Mouse (Mus musculus): Measurements from ENCODE around the gene 2010109A12Rik. TPM values are rescaled to one million over a fixed set of nuclear protein-coding genes. Genes with fewer than 3 reads are reported as not detected.

2010109A12Rik gene
- polyA plus RNA-seq, 1 experiment from 2014 or later, result 1.2 TPM

GRCm38 (mm10) chr5:93218375-93218774 lies 12.1 kb downstream of the 2010109A12Rik start:
- Histone ChIP-seq H3K36me3 (ENCODE audit: control insufficient read depth, insufficient read depth, low read length) (no peaks in the 10 kb centered on the region), H3K4me2 (ENCODE audit: low read length) (no peak overlapping the region), H3K27me3 (ENCODE audit: control insufficient read depth, insufficient read depth, low read depth, low read length) (no peaks in the 10 kb centered on the region), H3K9me3 (replicated peaks; ENCODE audit: control insufficient read depth, low read length, poor library complexity, severe bottlenecking) (no peaks in the 10 kb centered on the region), H3K9ac (ENCODE audit: low read depth, low read length) (no peak overlapping the region), H3K27ac (ENCODE audit: low read length) (no peak overlapping the region), H3K4me1 (ENCODE audit: control insufficient read depth, insufficient read depth, low read length) (no peaks in the 10 kb centered on the region), H3K4me3 (ENCODE audit: low read depth, low read length) (no peak overlapping the region)
- no peak for ATAC-seq
- WGBS, result 94% methylated on average over 3 of the region's 3 CpGs

- Histone ChIP-seq H3K9me3 (replicated peaks; ENCODE audit: control insufficient read depth, low read length, poor library complexity, severe bottlenecking) (no peaks in the 10 kb centered on the region), H3K36me3 (ENCODE audit: control insufficient read depth, insufficient read depth, low read length) (no peaks in the 10 kb centered on the region), H3K4me1 (ENCODE audit: control insufficient read depth, insufficient read depth, low read length) (no peaks in the 10 kb centered on the region), H3K27me3 (ENCODE audit: control insufficient read depth, insufficient read depth, low read depth, low read length) (no peaks in the 10 kb centered on the region), H3K27ac (ENCODE audit: low read length) (no peak overlapping the region), H3K9ac (ENCODE audit: low read depth, low read length) (no peak overlapping the region), H3K4me3 (ENCODE audit: low read depth, low read length) (no peak overlapping the region), H3K4me2 (ENCODE audit: low read length) (no peak overlapping the region)
- ATAC-seq, result no peak
- 77% methylated on average over 3 of the region's 3 CpGs for WGBS
Observed at GRCm38 (mm10) chr5:93221661-93222060, 15.3 kb downstream of the 2010109A12Rik start.

- Histone ChIP-seq H3K27ac (ENCODE audit: low read length) (no peak overlapping the region), H3K4me3 (ENCODE audit: low read depth, low read length) (no peak overlapping the region), H3K36me3 (ENCODE audit: control insufficient read depth, insufficient read depth, low read length) (no peaks in the 10 kb centered on the region), H3K4me2 (ENCODE audit: low read length) (no peak overlapping the region), H3K9ac (ENCODE audit: low read depth, low read length) (no peak overlapping the region), H3K4me1 (ENCODE audit: control insufficient read depth, insufficient read depth, low read length) (no peaks in the 10 kb centered on the region), H3K9me3 (replicated peaks; ENCODE audit: control insufficient read depth, low read length, poor library complexity, severe bottlenecking) (no peaks in the 10 kb centered on the region), H3K27me3 (ENCODE audit: control insufficient read depth, insufficient read depth, low read depth, low read length) (no peaks in the 10 kb centered on the region)
- WGBS, result 84% methylated on average over 2 of the region's 2 CpGs
- no peak for ATAC-seq
Observed at GRCm38 (mm10) chr5:93224549-93224948, 18.2 kb downstream of the 2010109A12Rik start.

- no peak overlapping the region for H3K9ac ChIP-seq (ENCODE audit: low read depth, low read length)
- H3K4me3 ChIP-seq (ENCODE audit: low read depth, low read length), result no peak overlapping the region
- 81% methylated on average over 3 of the region's 3 CpGs for WGBS
- no peak overlapping the region for H3K27ac ChIP-seq (ENCODE audit: low read length)
- H3K36me3 ChIP-seq (ENCODE audit: control insufficient read depth, insufficient read depth, low read length), result no peaks in the 10 kb centered on the region
- no peaks in the 10 kb centered on the region for H3K4me1 ChIP-seq (ENCODE audit: control insufficient read depth, insufficient read depth, low read length)
- no peak for ATAC-seq
- no peaks in the 10 kb centered on the region for H3K27me3 ChIP-seq (ENCODE audit: control insufficient read depth, insufficient read depth, low read depth, low read length)
- no peak overlapping the region for H3K4me2 ChIP-seq (ENCODE audit: low read length)
- H3K9me3 ChIP-seq (replicated peaks; ENCODE audit: control insufficient read depth, low read length, poor library complexity, severe bottlenecking), result no peaks in the 10 kb centered on the region
Observed at GRCm38 (mm10) chr5:93227157-93227556, 20.8 kb downstream of the 2010109A12Rik start.

GRCm38 (mm10) chr5:93229527-93229926 lies 23.2 kb downstream of the 2010109A12Rik start:
- no peaks in the 10 kb centered on the region for H3K27me3 ChIP-seq (ENCODE audit: control insufficient read depth, insufficient read depth, low read depth, low read length)
- no peaks in the 10 kb centered on the region for H3K36me3 ChIP-seq (ENCODE audit: control insufficient read depth, insufficient read depth, low read length)
- H3K9ac ChIP-seq (ENCODE audit: low read depth, low read length), result no peak overlapping the region
- ATAC-seq, result no peak
- H3K4me2 ChIP-seq (ENCODE audit: low read length), result no peak overlapping the region
- H3K4me1 ChIP-seq (ENCODE audit: control insufficient read depth, insufficient read depth, low read length), result no peaks in the 10 kb centered on the region
- no peaks in the 10 kb centered on the region for H3K9me3 ChIP-seq (replicated peaks; ENCODE audit: control insufficient read depth, low read length, poor library complexity, severe bottlenecking)
- no peak overlapping the region for H3K4me3 ChIP-seq (ENCODE audit: low read depth, low read length)
- H3K27ac ChIP-seq (ENCODE audit: low read length), result no peak overlapping the region
- WGBS, result 82% methylated on average over 2 of the region's 2 CpGs

GRCm38 (mm10) chr5:93231721-93232120 lies 25.4 kb downstream of the 2010109A12Rik start:
- Histone ChIP-seq H3K36me3 (ENCODE audit: control insufficient read depth, insufficient read depth, low read length) (no peaks in the 10 kb centered on the region), H3K4me2 (ENCODE audit: low read length) (no peak overlapping the region), H3K4me3 (ENCODE audit: low read depth, low read length) (no peak overlapping the region), H3K27me3 (ENCODE audit: control insufficient read depth, insufficient read depth, low read depth, low read length) (no peaks in the 10 kb centered on the region), H3K9me3 (replicated peaks; ENCODE audit: control insufficient read depth, low read length, poor library complexity, severe bottlenecking) (no peaks in the 10 kb centered on the region), H3K27ac (ENCODE audit: low read length) (no peak overlapping the region), H3K4me1 (ENCODE audit: control insufficient read depth, insufficient read depth, low read length) (no peaks in the 10 kb centered on the region), H3K9ac (ENCODE audit: low read depth, low read length) (no peak overlapping the region)
- 68% methylated on average over 3 of the region's 3 CpGs for WGBS
- no peak for ATAC-seq

- H3K4me2 ChIP-seq (ENCODE audit: low read length), result no peak overlapping the region
- H3K4me1 ChIP-seq (ENCODE audit: control insufficient read depth, insufficient read depth, low read length), result no peaks in the 10 kb centered on the region
- no peak overlapping the region for H3K27ac ChIP-seq (ENCODE audit: low read length)
- 95% methylated on average over 2 of the region's 2 CpGs for WGBS
- H3K27me3 ChIP-seq (ENCODE audit: control insufficient read depth, insufficient read depth, low read depth, low read length), result no peaks in the 10 kb centered on the region
- H3K9ac ChIP-seq (ENCODE audit: low read depth, low read length), result no peak overlapping the region
- H3K4me3 ChIP-seq (ENCODE audit: low read depth, low read length), result no peak overlapping the region
- H3K36me3 ChIP-seq (ENCODE audit: control insufficient read depth, insufficient read depth, low read length), result no peaks in the 10 kb centered on the region
- no peaks in the 10 kb centered on the region for H3K9me3 ChIP-seq (replicated peaks; ENCODE audit: control insufficient read depth, low read length, poor library complexity, severe bottlenecking)
- ATAC-seq, result no peak
Observed at GRCm38 (mm10) chr5:93232838-93233237, 26.5 kb downstream of the 2010109A12Rik start.

- Histone ChIP-seq H3K27me3 (ENCODE audit: control insufficient read depth, insufficient read depth, low read depth, low read length) (no peaks in the 10 kb centered on the region), H3K36me3 (ENCODE audit: control insufficient read depth, insufficient read depth, low read length) (no peaks in the 10 kb centered on the region), H3K9ac (ENCODE audit: low read depth, low read length) (no peak overlapping the region), H3K4me1 (ENCODE audit: control insufficient read depth, insufficient read depth, low read length) (no peaks in the 10 kb centered on the region), H3K9me3 (replicated peaks; ENCODE audit: control insufficient read depth, low read length, poor library complexity, severe bottlenecking) (no peaks in the 10 kb centered on the region), H3K4me3 (ENCODE audit: low read depth, low read length) (no peak overlapping the region), H3K4me2 (ENCODE audit: low read length) (no peak overlapping the region), H3K27ac (ENCODE audit: low read length) (no peak overlapping the region)
- no peak for ATAC-seq
- 61% methylated on average over 4 of the region's 4 CpGs for WGBS
Observed at GRCm38 (mm10) chr5:93234130-93234529, 27.8 kb downstream of the 2010109A12Rik start.

GRCm38 (mm10) chr5:93234605-93235004 lies 28.3 kb downstream of the 2010109A12Rik start:
- Histone ChIP-seq H3K4me3 (ENCODE audit: low read depth, low read length) (no peak overlapping the region), H3K4me2 (ENCODE audit: low read length) (no peak overlapping the region), H3K4me1 (ENCODE audit: control insufficient read depth, insufficient read depth, low read length) (no peaks in the 10 kb centered on the region), H3K9ac (ENCODE audit: low read depth, low read length) (no peak overlapping the region), H3K27ac (ENCODE audit: low read length) (no peak overlapping the region), H3K36me3 (ENCODE audit: control insufficient read depth, insufficient read depth, low read length) (no peaks in the 10 kb centered on the region), H3K9me3 (replicated peaks; ENCODE audit: control insufficient read depth, low read length, poor library complexity, severe bottlenecking) (no peaks in the 10 kb centered on the region), H3K27me3 (ENCODE audit: control insufficient read depth, insufficient read depth, low read depth, low read length) (no peaks in the 10 kb centered on the region)
- WGBS, result 85% methylated on average over 2 of the region's 2 CpGs
- ATAC-seq, result no peak

- no peak for ATAC-seq
- WGBS, result 66% methylated on average over 3 of the region's 3 CpGs
Observed at GRCm38 (mm10) chr5:93235888-93236287, 29.6 kb downstream of the 2010109A12Rik start.

More at GRCm38 (mm10) chr5:93235888-93236287, 29.6 kb downstream of the 2010109A12Rik start:
- Histone ChIP-seq H3K4me1 (ENCODE audit: control insufficient read depth, insufficient read depth, low read length) (no peaks in the 10 kb centered on the region), H3K36me3 (ENCODE audit: control insufficient read depth, insufficient read depth, low read length) (no peaks in the 10 kb centered on the region), H3K27ac (ENCODE audit: low read length) (no peak overlapping the region), H3K4me2 (ENCODE audit: low read length) (no peak overlapping the region), H3K9me3 (replicated peaks; ENCODE audit: control insufficient read depth, low read length, poor library complexity, severe bottlenecking) (no peaks in the 10 kb centered on the region), H3K4me3 (ENCODE audit: low read depth, low read length) (no peak overlapping the region), H3K9ac (ENCODE audit: low read depth, low read length) (no peak overlapping the region), H3K27me3 (ENCODE audit: control insufficient read depth, insufficient read depth, low read depth, low read length) (no peaks in the 10 kb centered on the region)

Measured in midbrain, embryonic 16.5 days (tissue).